Mouse (Mus musculus): ENCODE results near the gene Emcn. TPM values are rescaled to one million over a fixed set of nuclear protein-coding genes. Genes with fewer than 3 reads are reported as not detected.

The Emcn gene
- polyA plus RNA-seq, 1 experiment from 2014 or later = 10.8 TPM

DNA sequence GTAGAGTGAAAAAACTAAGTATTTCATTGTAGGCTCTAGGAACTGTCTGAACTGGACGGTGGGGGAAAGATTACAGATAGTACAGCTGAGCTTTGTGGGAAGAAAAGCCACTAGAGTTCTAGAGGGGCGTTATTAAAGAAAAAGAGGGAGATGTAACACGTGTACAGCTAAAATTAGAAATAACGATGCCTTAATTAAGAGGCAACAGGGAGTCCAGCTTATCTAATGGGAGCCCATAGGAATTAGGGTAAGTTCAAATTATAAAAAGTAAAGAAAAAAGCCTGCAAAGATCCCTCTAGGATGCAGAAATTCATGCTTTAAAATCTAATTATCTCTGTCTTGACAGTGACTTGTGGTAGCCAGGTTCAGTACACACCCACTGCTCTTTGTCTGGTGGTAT lies 15.8 kb downstream of the Emcn start:
- DNase-seq (no peak), ATAC-seq (ENCODE audit: low FRiP score, low TSS enrichment) (no peak)
- WGBS = 82% methylated on average over 4 of the region's 4 CpGs

GRCm38 (mm10) chr3:137367123-137367825 lies 26.4 kb downstream of the Emcn start:
- Histone ChIP-seq H3K9me3 (ENCODE audit: control insufficient read depth, low read length) (no peaks in the 10 kb centered on the region), H3K9ac (replicated peaks; ENCODE audit: low read length) (no peak overlapping the region), H3K4me3 (replicated peaks; ENCODE audit: low read depth, low read length) (no peak overlapping the region), H3K27ac (replicated peaks; ENCODE audit: low read depth, low read length) (no peak overlapping the region), H3K4me1 (ENCODE audit: control insufficient read depth, insufficient read depth, low read length) (peaks cover 3% of the 10 kb centered on the region; the same call in 1 of the 2 replicates), H3K27me3 (ENCODE audit: control insufficient read depth, insufficient read depth, low read length) (no peaks in the 10 kb centered on the region), H3K36me3 (ENCODE audit: control insufficient read depth, insufficient read depth, low read length) (no peaks in the 10 kb centered on the region), H3K4me2 (ENCODE audit: low read length) (no peak overlapping the region)
- ATAC-seq (ENCODE audit: low FRiP score, low TSS enrichment) = no peak
- DNase-seq = no peak
- WGBS = 86% methylated on average over 6 of the region's 6 CpGs

More for the DNA sequence above, 15.8 kb downstream of the Emcn start:
- Histone ChIP-seq H3K9me3 (ENCODE audit: control insufficient read depth, low read length) (no peaks in the 10 kb centered on the region), H3K27me3 (ENCODE audit: control insufficient read depth, insufficient read depth, low read length) (no peaks in the 10 kb centered on the region), H3K9ac (replicated peaks; ENCODE audit: low read length) (no peak overlapping the region), H3K4me3 (replicated peaks; ENCODE audit: low read depth, low read length) (no peak overlapping the region), H3K36me3 (ENCODE audit: control insufficient read depth, insufficient read depth, low read length) (no peaks in the 10 kb centered on the region), H3K27ac (replicated peaks; ENCODE audit: low read depth, low read length) (no peak overlapping the region), H3K4me2 (ENCODE audit: low read length) (no peak overlapping the region), H3K4me1 (ENCODE audit: control insufficient read depth, insufficient read depth, low read length) (no peaks in the 10 kb centered on the region)

DNA sequence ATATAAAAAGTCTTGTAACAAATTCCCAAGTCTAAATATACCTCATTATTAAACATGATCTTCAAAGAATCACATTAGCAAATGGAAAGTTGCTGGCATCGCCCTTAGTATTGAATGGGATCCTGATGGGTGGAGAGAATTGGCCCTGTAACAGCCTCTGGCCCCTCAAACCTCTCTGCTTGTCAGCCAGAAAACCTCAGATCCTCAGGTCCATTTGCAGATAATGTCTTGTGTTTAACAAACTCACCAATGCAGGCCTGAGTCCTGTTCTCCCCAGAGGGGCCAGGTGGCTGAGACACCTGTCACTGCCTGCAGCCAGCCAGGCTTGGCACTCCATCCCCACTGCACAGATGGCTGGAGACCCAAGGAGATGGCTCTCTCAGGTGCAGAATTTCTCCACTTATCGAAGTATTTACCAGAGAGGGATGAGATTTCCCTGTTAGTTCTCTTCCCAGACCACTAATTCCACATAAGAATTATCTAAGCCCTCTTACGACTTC lies 27.0 kb downstream of the Emcn start:
- ATAC-seq (ENCODE audit: low FRiP score, low TSS enrichment) (no peak), DNase-seq (peak; percentile 38)
- WGBS = 49% methylated on average over 3 of the region's 3 CpGs
- Histone ChIP-seq H3K27ac (replicated peaks; ENCODE audit: low read depth, low read length) (no peak overlapping the region), H3K27me3 (ENCODE audit: control insufficient read depth, insufficient read depth, low read length) (no peaks in the 10 kb centered on the region), H3K4me2 (ENCODE audit: low read length) (no peak overlapping the region), H3K9me3 (ENCODE audit: control insufficient read depth, low read length) (no peaks in the 10 kb centered on the region), H3K36me3 (ENCODE audit: control insufficient read depth, insufficient read depth, low read length) (no peaks in the 10 kb centered on the region), H3K4me1 (ENCODE audit: control insufficient read depth, insufficient read depth, low read length) (peaks cover 3% of the 10 kb centered on the region; the same call in 1 of the 2 replicates), H3K4me3 (replicated peaks; ENCODE audit: low read depth, low read length) (no peak overlapping the region), H3K9ac (replicated peaks; ENCODE audit: low read length) (no peak overlapping the region)

- no peak overlapping the region for H3K9ac ChIP-seq (replicated peaks; ENCODE audit: low read length)
- H3K4me1 ChIP-seq (ENCODE audit: control insufficient read depth, insufficient read depth, low read length) = peaks cover 3% of the 10 kb centered on the region; the same call in 1 of the 2 replicates
- no peak overlapping the region for H3K4me3 ChIP-seq (replicated peaks; ENCODE audit: low read depth, low read length)
- ATAC-seq (ENCODE audit: low FRiP score, low TSS enrichment) (no peak), DNase-seq (no peak)
- no peaks in the 10 kb centered on the region for H3K27me3 ChIP-seq (ENCODE audit: control insufficient read depth, insufficient read depth, low read length)
- no peak overlapping the region for H3K27ac ChIP-seq (replicated peaks; ENCODE audit: low read depth, low read length)
- no peaks in the 10 kb centered on the region for H3K9me3 ChIP-seq (ENCODE audit: control insufficient read depth, low read length)
- H3K36me3 ChIP-seq (ENCODE audit: control insufficient read depth, insufficient read depth, low read length) = no peaks in the 10 kb centered on the region
- WGBS = 95% methylated on average over 4 of the region's 4 CpGs
- no peak overlapping the region for H3K4me2 ChIP-seq (ENCODE audit: low read length)
Observed at GRCm38 (mm10) chr3:137372854-137373253, 32.0 kb downstream of the Emcn start.

DNA sequence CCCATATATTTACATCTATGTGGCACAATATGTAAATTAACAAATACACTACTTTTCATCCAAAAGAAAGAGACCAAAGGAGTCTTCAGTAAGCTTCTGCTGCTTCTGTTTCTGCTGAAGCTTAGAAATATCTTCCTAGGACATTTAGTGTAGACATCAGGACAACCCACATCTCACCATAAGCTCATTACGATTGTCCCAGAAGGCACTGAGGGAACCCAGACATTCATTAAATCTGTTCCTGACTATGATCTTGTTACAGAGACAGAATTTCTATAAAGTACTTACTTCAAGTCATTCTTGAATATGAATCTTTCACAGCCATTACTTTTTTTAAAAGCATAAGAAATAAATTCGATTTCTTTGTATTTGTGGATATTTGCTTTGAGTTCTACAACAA lies 41.4 kb downstream of the Emcn start:
- Histone ChIP-seq H3K4me3 (replicated peaks; ENCODE audit: low read depth, low read length) (no peak overlapping the region), H3K36me3 (ENCODE audit: control insufficient read depth, insufficient read depth, low read length) (no peaks in the 10 kb centered on the region), H3K9me3 (ENCODE audit: control insufficient read depth, low read length) (no peaks in the 10 kb centered on the region), H3K4me1 (ENCODE audit: control insufficient read depth, insufficient read depth, low read length) (no peaks in the 10 kb centered on the region), H3K27ac (replicated peaks; ENCODE audit: low read depth, low read length) (no peak overlapping the region), H3K9ac (replicated peaks; ENCODE audit: low read length) (no peak overlapping the region), H3K4me2 (ENCODE audit: low read length) (no peak overlapping the region), H3K27me3 (ENCODE audit: control insufficient read depth, insufficient read depth, low read length) (no peaks in the 10 kb centered on the region)
- no peak for DNase-seq
- whole genome bisulfite sequencing = 89% methylated on average over 2 of the region's 2 CpGs
- no peak for ATAC-seq (ENCODE audit: low FRiP score, low TSS enrichment)

DNA sequence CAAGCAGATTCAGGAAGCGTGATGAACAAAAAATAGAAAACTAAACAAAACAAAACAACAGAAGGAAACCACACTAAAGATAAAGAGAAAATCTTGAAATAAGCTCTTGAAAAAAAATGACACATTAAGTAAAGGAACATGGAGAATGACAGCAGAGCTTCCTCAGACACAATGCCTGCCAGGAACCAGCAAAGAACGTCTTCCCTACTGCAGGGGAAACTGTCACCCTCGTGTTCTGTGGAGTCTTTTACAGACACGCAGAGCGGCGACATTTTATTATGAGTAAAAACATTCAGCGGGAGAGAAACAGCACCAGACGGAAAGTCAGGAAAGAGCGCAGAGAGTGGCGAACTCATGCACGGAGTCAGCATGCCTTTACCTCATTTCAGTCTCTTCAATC lies 54.7 kb downstream of the Emcn start:
- no peaks in the 10 kb centered on the region for H3K27me3 ChIP-seq (ENCODE audit: control insufficient read depth, insufficient read depth, low read length)
- no peak for ATAC-seq (ENCODE audit: low FRiP score, low TSS enrichment)
- no peaks in the 10 kb centered on the region for H3K36me3 ChIP-seq (ENCODE audit: control insufficient read depth, insufficient read depth, low read length)
- H3K9me3 ChIP-seq (ENCODE audit: control insufficient read depth, low read length) = no peaks in the 10 kb centered on the region
- no peak for DNase-seq
- no peak overlapping the region for H3K9ac ChIP-seq (replicated peaks; ENCODE audit: low read length)
- no peak overlapping the region for H3K27ac ChIP-seq (replicated peaks; ENCODE audit: low read depth, low read length)
- WGBS = 79% methylated on average over 11 of the region's 11 CpGs
- no peaks in the 10 kb centered on the region for H3K4me1 ChIP-seq (ENCODE audit: control insufficient read depth, insufficient read depth, low read length)
- no peak overlapping the region for H3K4me2 ChIP-seq (ENCODE audit: low read length)
- H3K4me3 ChIP-seq (replicated peaks; ENCODE audit: low read depth, low read length) = no peak overlapping the region

- H3K4me3 ChIP-seq (replicated peaks; ENCODE audit: low read depth, low read length) = no peak overlapping the region
- H3K27ac ChIP-seq (replicated peaks; ENCODE audit: low read depth, low read length) = no peak overlapping the region
- no peaks in the 10 kb centered on the region for H3K36me3 ChIP-seq (ENCODE audit: control insufficient read depth, insufficient read depth, low read length)
- peak; percentile 24 for DNase-seq
- H3K9me3 ChIP-seq (ENCODE audit: control insufficient read depth, low read length) = no peaks in the 10 kb centered on the region
- no peak; the same call in 1 of the 2 replicates for ATAC-seq (ENCODE audit: low FRiP score, low TSS enrichment)
- no peak overlapping the region for H3K4me2 ChIP-seq (ENCODE audit: low read length)
- H3K27me3 ChIP-seq (ENCODE audit: control insufficient read depth, insufficient read depth, low read length) = no peaks in the 10 kb centered on the region
- no peak overlapping the region for H3K9ac ChIP-seq (replicated peaks; ENCODE audit: low read length)
- H3K4me1 ChIP-seq (ENCODE audit: control insufficient read depth, insufficient read depth, low read length) = no peaks in the 10 kb centered on the region
- WGBS = 68% methylated on average over 5 of the region's 5 CpGs
Observed at GRCm38 (mm10) chr3:137415451-137416086, 74.7 kb downstream of the Emcn start.

DNA sequence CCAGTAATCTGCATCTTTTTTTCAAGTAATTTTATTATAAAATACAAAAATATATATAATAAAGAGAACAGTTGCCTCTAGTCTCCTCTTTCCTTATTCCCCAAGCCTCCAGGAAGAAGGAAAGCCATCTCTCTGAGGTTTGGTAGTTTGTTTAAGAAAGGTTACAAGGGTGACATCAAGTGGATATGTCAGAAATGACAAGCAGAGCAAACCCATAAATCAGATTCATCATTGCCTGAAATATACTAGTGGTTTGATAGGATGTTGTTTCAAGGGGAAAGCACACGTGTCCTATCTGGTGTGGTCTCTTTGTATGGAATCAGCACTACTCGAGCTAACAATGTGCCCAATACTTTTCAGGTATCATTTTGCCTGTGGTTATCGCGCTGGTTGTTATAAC lies 77.8 kb downstream of the Emcn start:
- DNase-seq = peak; percentile 84
- ATAC-seq (ENCODE audit: low FRiP score, low TSS enrichment) = no peak
- WGBS = 68% methylated on average over 4 of the region's 4 CpGs

GRCm38 (mm10) chr3:137429516-137429915 lies 88.6 kb downstream of the Emcn start:
- no peak overlapping the region for H3K4me2 ChIP-seq (ENCODE audit: low read length)
- H3K9ac ChIP-seq (replicated peaks; ENCODE audit: low read length) = no peak overlapping the region
- ATAC-seq (ENCODE audit: low FRiP score, low TSS enrichment) (no peak), DNase-seq (no peak)
- no peaks in the 10 kb centered on the region for H3K4me1 ChIP-seq (ENCODE audit: control insufficient read depth, insufficient read depth, low read length)
- H3K4me3 ChIP-seq (replicated peaks; ENCODE audit: low read depth, low read length) = no peak overlapping the region
- no peak overlapping the region for H3K27ac ChIP-seq (replicated peaks; ENCODE audit: low read depth, low read length)
- H3K9me3 ChIP-seq (ENCODE audit: control insufficient read depth, low read length) = no peaks in the 10 kb centered on the region
- no peaks in the 10 kb centered on the region for H3K36me3 ChIP-seq (ENCODE audit: control insufficient read depth, insufficient read depth, low read length)
- 94% methylated on average over 6 of the region's 6 CpGs for WGBS
- no peaks in the 10 kb centered on the region for H3K27me3 ChIP-seq (ENCODE audit: control insufficient read depth, insufficient read depth, low read length)

More for the DNA sequence above, 77.8 kb downstream of the Emcn start:
- H3K36me3 ChIP-seq (ENCODE audit: control insufficient read depth, insufficient read depth, low read length) = no peaks in the 10 kb centered on the region
- no peaks in the 10 kb centered on the region for H3K4me1 ChIP-seq (ENCODE audit: control insufficient read depth, insufficient read depth, low read length)
- H3K9me3 ChIP-seq (ENCODE audit: control insufficient read depth, low read length) = no peaks in the 10 kb centered on the region
- H3K27ac ChIP-seq (replicated peaks; ENCODE audit: low read depth, low read length) = no peak overlapping the region
- no peak overlapping the region for H3K4me2 ChIP-seq (ENCODE audit: low read length)
- H3K9ac ChIP-seq (replicated peaks; ENCODE audit: low read length) = no peak overlapping the region
- no peak overlapping the region for H3K4me3 ChIP-seq (replicated peaks; ENCODE audit: low read depth, low read length)
- no peaks in the 10 kb centered on the region for H3K27me3 ChIP-seq (ENCODE audit: control insufficient read depth, insufficient read depth, low read length)
